Mouse (Mus musculus) liver, adult (tissue): ENCODE data around the gene 1700018B08Rik.
A peak's percentile ranks its signal among the peaks of the same experiment; 100 is the strongest.

Experiments used
- GATA4 ChIP-seq: IDR thresholded peaks from 2 replicates; pipeline ENCODE4 v1.6.1; 2014; ENCODE audit warnings: mild to moderate bottlenecking, low read length; ENCODE audit not compliant: insufficient replicate concordance

1700018B08Rik gene

DNA sequence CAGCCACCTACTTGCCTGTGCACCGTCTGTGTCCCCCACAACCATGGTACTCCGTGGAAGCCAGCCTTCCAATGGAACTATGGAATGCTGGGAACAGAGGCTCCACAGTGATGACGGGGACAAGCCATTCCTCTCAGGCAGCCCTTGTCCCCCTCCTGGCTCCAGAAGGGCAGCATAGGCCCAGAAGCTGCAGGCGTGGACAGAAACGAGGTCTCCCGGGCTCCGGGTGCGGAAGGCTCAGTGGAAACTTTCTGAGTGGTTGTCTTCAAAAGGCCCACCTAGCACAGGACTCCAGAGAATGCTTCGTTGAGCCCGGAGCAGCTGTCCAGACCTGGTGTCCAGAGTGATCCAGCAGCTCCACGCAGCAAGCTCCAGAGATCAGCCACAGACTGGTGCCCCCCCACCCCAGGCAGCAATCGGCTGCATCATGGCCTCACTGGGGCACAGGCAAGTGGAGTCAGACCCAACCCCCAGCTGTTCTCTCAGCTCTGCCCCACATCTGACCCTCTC lies at the start of gene 1700018B08Rik:
Gene 1700018B08Rik, minus strand, starts transcription at position 45 of the 510 bp plus-strand sequence.
- TF ChIP-seq GATA4 = no peak

GRCm38 (mm10) chr8:121593293-121593692 lies 49.2 kb upstream of the 1700018B08Rik start:
- TF ChIP-seq GATA4 = no peak

DNA sequence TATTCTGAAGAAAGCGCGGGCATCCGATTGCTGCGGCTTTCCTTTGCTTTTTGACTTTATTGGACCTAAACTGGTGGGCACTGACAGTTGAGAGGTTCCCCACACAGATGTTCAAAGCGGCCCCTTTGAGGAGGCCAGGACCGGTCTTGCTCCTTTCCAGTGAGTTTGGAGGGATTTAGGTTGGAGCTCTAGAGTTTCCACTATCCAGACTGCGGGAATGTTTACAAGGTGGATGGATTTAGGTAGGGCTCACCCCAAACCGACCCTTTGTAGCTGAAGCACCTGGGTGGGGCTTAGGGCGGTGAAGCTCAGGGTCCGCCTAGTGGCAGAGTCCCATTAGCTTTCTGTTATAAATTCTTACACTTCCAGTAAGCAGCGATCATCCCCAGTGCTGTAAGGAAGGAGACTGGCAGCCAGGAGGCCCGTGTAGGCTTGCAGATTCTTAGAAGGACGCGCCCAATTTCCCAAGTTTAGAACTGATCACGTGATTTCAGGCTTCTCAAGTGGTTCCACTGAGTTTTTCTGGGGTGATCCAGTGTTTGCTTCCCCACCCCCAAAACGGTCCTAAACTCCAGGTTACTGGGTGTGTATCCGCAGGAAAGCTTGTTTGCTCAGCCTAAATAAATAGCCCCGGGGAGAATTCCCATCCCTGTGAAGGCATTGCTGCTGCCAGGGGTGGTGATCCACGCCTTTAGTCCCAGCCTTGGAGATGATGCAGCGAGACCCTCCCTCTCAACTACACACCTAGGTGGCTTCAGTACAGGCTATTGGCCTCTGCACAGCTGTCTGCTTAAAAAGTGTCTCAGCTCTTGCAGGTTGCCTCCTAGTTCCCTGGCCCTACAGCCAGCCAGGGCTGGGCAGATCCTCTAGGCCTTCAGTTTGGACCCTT lies 47.3 kb upstream of the 1700018B08Rik start:
- TF ChIP-seq GATA4 = no peak

GRCm38 (mm10) chr8:121590203-121591177 lies 46.4 kb upstream of the 1700018B08Rik start, which contains the start of gene Map1lc3b:
TSS of gene Map1lc3b (plus strand) at chr8:121590361.
- peak; percentile 51; the same call in 1 of the 2 replicates for TF ChIP-seq GATA4

GRCm38 (mm10) chr8:121589205-121589726 lies 45.1 kb upstream of the 1700018B08Rik start:
- no peak for TF ChIP-seq GATA4

- TF ChIP-seq GATA4 = no peak
These were observed 44.6 kb upstream of the 1700018B08Rik start for GRCm38 (mm10) chr8:121588750-121589149.

GRCm38 (mm10) chr8:121585159-121585825 lies 41.2 kb upstream of the 1700018B08Rik start:
- peak; percentile 1; the same call in 1 of the 2 replicates for TF ChIP-seq GATA4

- no peak for TF ChIP-seq GATA4
These were observed 40.6 kb upstream of the 1700018B08Rik start for GRCm38 (mm10) chr8:121584730-121585129.

DNA sequence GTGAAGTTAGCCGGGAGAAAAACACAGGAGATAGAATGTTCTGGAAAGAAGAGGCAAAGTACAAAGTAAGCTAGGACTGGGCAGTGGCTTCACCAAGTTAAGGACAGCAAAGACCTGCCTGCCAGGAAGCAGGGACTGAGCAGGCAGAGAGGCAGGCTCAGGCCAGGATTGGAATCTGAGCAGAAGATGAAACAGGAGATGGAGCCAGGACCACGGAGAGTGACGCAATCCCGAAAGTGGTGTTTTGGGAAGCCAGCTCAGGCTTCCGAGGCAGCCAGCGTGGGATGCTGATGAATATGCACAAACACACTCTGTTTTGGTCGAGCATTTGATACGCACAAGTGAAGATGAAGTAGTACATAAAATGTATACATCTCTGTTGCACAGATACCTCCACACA lies 39.5 kb upstream of the 1700018B08Rik start:
- TF ChIP-seq GATA4 = no peak

DNA sequence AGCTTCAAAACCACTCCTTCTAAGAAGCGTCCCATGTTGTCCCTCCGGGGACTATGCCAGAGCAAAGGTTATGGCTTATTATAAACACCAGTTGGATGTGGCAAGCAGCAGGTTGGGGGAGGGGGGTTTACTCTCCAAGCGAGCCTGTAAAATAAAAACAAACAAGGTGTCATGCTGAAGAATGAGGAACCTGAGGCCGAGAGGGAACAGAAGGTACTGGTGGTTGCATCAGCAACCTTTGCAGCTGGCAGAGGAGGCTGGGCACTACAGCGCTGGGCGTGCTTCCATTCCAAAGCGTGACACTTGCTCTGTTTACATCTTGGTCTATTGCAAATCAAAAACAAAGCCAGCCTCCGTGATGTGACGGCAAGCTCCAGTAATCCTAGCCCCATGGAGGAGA lies 36.3 kb upstream of the 1700018B08Rik start:
- TF ChIP-seq GATA4 = no peak

GRCm38 (mm10) chr8:121578676-121579451 lies 34.7 kb upstream of the 1700018B08Rik start, which contains the start of gene Fbxo31:
TSS of gene Fbxo31 (minus strand) at chr8:121578806.
- TF ChIP-seq GATA4 = no peak

DNA sequence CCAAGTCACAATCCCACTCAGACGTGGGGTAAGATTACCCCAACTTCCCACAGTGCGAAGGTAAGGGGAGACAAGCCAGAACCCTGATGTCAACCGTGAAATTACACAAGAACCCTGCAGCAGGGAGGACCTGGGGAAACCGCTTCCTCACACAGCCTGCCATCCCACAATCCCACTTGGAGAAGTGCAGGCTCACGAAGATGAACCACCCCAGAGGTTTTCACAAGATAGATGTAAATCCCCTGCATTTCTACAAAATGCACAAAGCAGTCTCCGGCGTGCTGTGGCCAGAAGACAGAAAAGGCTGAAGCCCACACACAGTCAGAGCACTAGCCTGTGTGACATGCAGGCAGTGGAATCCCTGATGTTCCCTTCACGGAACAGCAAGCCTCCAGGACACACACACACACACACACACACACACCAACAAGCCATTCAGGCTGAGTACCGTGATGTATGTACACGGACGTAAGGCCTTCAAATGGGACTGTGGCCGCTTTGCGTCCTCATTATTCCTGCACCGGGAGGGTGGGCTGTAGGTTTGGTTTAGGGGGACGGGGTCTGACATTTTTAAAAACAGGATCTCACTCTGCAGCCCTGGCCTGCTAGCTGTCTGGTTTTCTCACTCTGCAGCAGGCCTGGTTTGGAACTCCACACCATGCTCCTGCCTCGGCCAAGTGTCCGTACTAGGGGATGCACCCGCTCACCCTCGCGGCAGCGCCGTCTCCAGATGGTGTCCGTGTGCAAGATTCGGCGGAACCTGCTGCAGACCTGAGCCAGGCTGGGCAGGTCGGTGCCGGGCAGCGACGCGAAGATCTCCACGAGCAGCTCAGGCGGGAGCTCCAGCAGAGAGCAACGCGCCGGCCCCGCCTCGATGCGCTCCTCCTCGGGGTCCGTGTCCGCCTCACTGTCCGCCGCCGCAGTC lies 33.9 kb upstream of the 1700018B08Rik start:
- no peak for TF ChIP-seq GATA4
